Mouse (Mus musculus): ENCODE measurements around the gene Mks1. TPM values are rescaled to one million over a fixed set of nuclear protein-coding genes. Genes with fewer than 3 reads are reported as not detected.

Gene Mks1
- polyA plus RNA-seq, 1 experiment from 2014 or later, result 10.4 TPM

GRCm38 (mm10) chr11:87821502-87821901 is 31.5 kb upstream of the Mks1 start:
- no peak overlapping the region for H3K27ac ChIP-seq (ENCODE audit: low read depth, low read length)
- no peak overlapping the region for H3K4me2 ChIP-seq (ENCODE audit: low read length)
- no peak for ATAC-seq
- no peaks in the 10 kb centered on the region for H3K9me3 ChIP-seq (replicated peaks; ENCODE audit: control insufficient read depth, low read length)
- H3K36me3 ChIP-seq (ENCODE audit: control insufficient read depth, insufficient read depth, low read length), result no peaks in the 10 kb centered on the region
- H3K4me3 ChIP-seq (ENCODE audit: low read depth, low read length), result no peak overlapping the region
- 46% methylated on average over 5 of the region's 5 CpGs for WGBS
- H3K9ac ChIP-seq (ENCODE audit: low read length), result no peak overlapping the region
- no peak for DNase-seq (ENCODE audit: low spot score)
- H3K27me3 ChIP-seq (replicated peaks; ENCODE audit: control insufficient read depth, insufficient read depth, low read length), result no peaks in the 10 kb centered on the region
- 0 out of 2 replicates have a peak, but pooled peaks cover 3% of the 10 kb centered on the region for H3K4me1 ChIP-seq (ENCODE audit: control insufficient read depth, insufficient read depth, low read length)

- no peak within 1 kb of the TSS for H3K27ac ChIP-seq (ENCODE audit: low read depth, low read length)
- H3K4me2 ChIP-seq (ENCODE audit: low read length), result no peak within 1 kb of the TSS
- ATAC-seq, result no peak
- H3K4me3 ChIP-seq (ENCODE audit: low read depth, low read length), result no peak within 1 kb of the TSS
- no peaks in the 10 kb centered on the region for H3K9me3 ChIP-seq (replicated peaks; ENCODE audit: control insufficient read depth, low read length)
- H3K36me3 ChIP-seq (ENCODE audit: control insufficient read depth, insufficient read depth, low read length), result no peaks in the 10 kb centered on the region
- 0 out of 2 replicates have a peak, but pooled peaks cover 2% of the 10 kb centered on the region for H3K4me1 ChIP-seq (ENCODE audit: control insufficient read depth, insufficient read depth, low read length)
- H3K9ac ChIP-seq (ENCODE audit: low read length), result no peak within 1 kb of the TSS
- DNase-seq (ENCODE audit: low spot score), result no peak
- 25% methylated on average over 10 of the region's 10 CpGs for WGBS
- H3K27me3 ChIP-seq (replicated peaks; ENCODE audit: control insufficient read depth, insufficient read depth, low read length), result no peaks in the 10 kb centered on the region
Observed at GRCm38 (mm10) chr11:87828239-87828900, 24.6 kb upstream of the Mks1 start, which contains the start of gene Lpo. TSS of gene Lpo (minus strand) at chr11:87828289.

GRCm38 (mm10) chr11:87840676-87841075 is 12.3 kb upstream of the Mks1 start:
- no peaks in the 10 kb centered on the region for H3K27me3 ChIP-seq (replicated peaks; ENCODE audit: control insufficient read depth, insufficient read depth, low read length)
- H3K4me2 ChIP-seq (ENCODE audit: low read length), result no peak overlapping the region
- H3K36me3 ChIP-seq (ENCODE audit: control insufficient read depth, insufficient read depth, low read length), result no peaks in the 10 kb centered on the region
- no peak overlapping the region for H3K4me3 ChIP-seq (ENCODE audit: low read depth, low read length)
- no peak for ATAC-seq
- no peaks in the 10 kb centered on the region for H3K9me3 ChIP-seq (replicated peaks; ENCODE audit: control insufficient read depth, low read length)
- no peak overlapping the region for H3K9ac ChIP-seq (ENCODE audit: low read length)
- no peaks in the 10 kb centered on the region for H3K4me1 ChIP-seq (ENCODE audit: control insufficient read depth, insufficient read depth, low read length)
- DNase-seq (ENCODE audit: low spot score), result no peak
- WGBS, result 82% methylated on average over 8 of the region's 8 CpGs
- H3K27ac ChIP-seq (ENCODE audit: low read depth, low read length), result no peak overlapping the region

- no peaks in the 10 kb centered on the region for H3K9me3 ChIP-seq (replicated peaks; ENCODE audit: control insufficient read depth, low read length)
- H3K9ac ChIP-seq (ENCODE audit: low read length), result no peak overlapping the region
- no peak overlapping the region for H3K27ac ChIP-seq (ENCODE audit: low read depth, low read length)
- no peaks in the 10 kb centered on the region for H3K36me3 ChIP-seq (ENCODE audit: control insufficient read depth, insufficient read depth, low read length)
- no peaks in the 10 kb centered on the region for H3K27me3 ChIP-seq (replicated peaks; ENCODE audit: control insufficient read depth, insufficient read depth, low read length)
- DNase-seq (ENCODE audit: low spot score) (no peak), ATAC-seq (no peak)
- H3K4me2 ChIP-seq (ENCODE audit: low read length), result no peak overlapping the region
- no peak overlapping the region for H3K4me3 ChIP-seq (ENCODE audit: low read depth, low read length)
- no peaks in the 10 kb centered on the region for H3K4me1 ChIP-seq (ENCODE audit: control insufficient read depth, insufficient read depth, low read length)
- WGBS, result 90% methylated on average over 3 of the region's 3 CpGs
Observed at GRCm38 (mm10) chr11:87841436-87841835, 11.6 kb upstream of the Mks1 start.

- DNase-seq (ENCODE audit: low spot score) (no peak), ATAC-seq (no peak)
- Histone ChIP-seq H3K9ac (ENCODE audit: low read length) (no peak overlapping the region), H3K9me3 (replicated peaks; ENCODE audit: control insufficient read depth, low read length) (no peaks in the 10 kb centered on the region), H3K4me3 (ENCODE audit: low read depth, low read length) (no peak overlapping the region), H3K27ac (ENCODE audit: low read depth, low read length) (no peak overlapping the region), H3K36me3 (ENCODE audit: control insufficient read depth, insufficient read depth, low read length) (no peaks in the 10 kb centered on the region), H3K4me2 (ENCODE audit: low read length) (no peak overlapping the region), H3K27me3 (replicated peaks; ENCODE audit: control insufficient read depth, insufficient read depth, low read length) (no peaks in the 10 kb centered on the region), H3K4me1 (ENCODE audit: control insufficient read depth, insufficient read depth, low read length) (no peaks in the 10 kb centered on the region)
- 84% methylated on average over 12 of the region's 12 CpGs for WGBS
Observed at GRCm38 (mm10) chr11:87846968-87847600, 5.9 kb upstream of the Mks1 start.

- peak; percentile 2 for DNase-seq (ENCODE audit: low spot score)
Observed at GRCm38 (mm10) chr11:87847884-87848283, 5.1 kb upstream of the Mks1 start.

GRCm38 (mm10) chr11:87853597-87853954 is 561 bp downstream of the Mks1 start:
- Histone ChIP-seq H3K27ac (ENCODE audit: low read depth, low read length) (peak overlapping the region; percentile 56; the same call in 1 of the 2 replicates), H3K4me3 (ENCODE audit: low read depth, low read length) (peak overlapping the region; percentile 53), H3K27me3 (replicated peaks; ENCODE audit: control insufficient read depth, insufficient read depth, low read length) (no peaks in the 10 kb centered on the region), H3K4me2 (ENCODE audit: low read length) (peak overlapping the region; percentile 48), H3K4me1 (ENCODE audit: control insufficient read depth, insufficient read depth, low read length) (0 out of 2 replicates have a peak, but pooled peaks cover 3% of the 10 kb centered on the region), H3K36me3 (ENCODE audit: control insufficient read depth, insufficient read depth, low read length) (peaks cover 20% of the 10 kb centered on the region), H3K9me3 (replicated peaks; ENCODE audit: control insufficient read depth, low read length) (no peaks in the 10 kb centered on the region), H3K9ac (ENCODE audit: low read length) (peak overlapping the region; percentile 63)
- ATAC-seq, result peak; percentile 54; the same call in 1 of the 2 replicates
- WGBS, result 35% methylated on average over 8 of the region's 8 CpGs
- peak; percentile 4 for DNase-seq (ENCODE audit: low spot score)

More at GRCm38 (mm10) chr11:87847884-87848283, 5.1 kb upstream of the Mks1 start:
- Histone ChIP-seq H3K4me3 (ENCODE audit: low read depth, low read length) (no peak overlapping the region), H3K4me2 (ENCODE audit: low read length) (no peak overlapping the region), H3K4me1 (ENCODE audit: control insufficient read depth, insufficient read depth, low read length) (no peaks in the 10 kb centered on the region), H3K27ac (ENCODE audit: low read depth, low read length) (no peak overlapping the region), H3K27me3 (replicated peaks; ENCODE audit: control insufficient read depth, insufficient read depth, low read length) (no peaks in the 10 kb centered on the region), H3K9me3 (replicated peaks; ENCODE audit: control insufficient read depth, low read length) (no peaks in the 10 kb centered on the region), H3K9ac (ENCODE audit: low read length) (no peak overlapping the region), H3K36me3 (ENCODE audit: control insufficient read depth, insufficient read depth, low read length) (no peaks in the 10 kb centered on the region)
- ATAC-seq, result no peak
- 70% methylated on average over 6 of the region's 6 CpGs for WGBS

- Histone ChIP-seq H3K4me2 (ENCODE audit: low read length) (no peak overlapping the region), H3K36me3 (ENCODE audit: control insufficient read depth, insufficient read depth, low read length) (peaks cover 21% of the 10 kb centered on the region), H3K9ac (ENCODE audit: low read length) (no peak overlapping the region), H3K27ac (ENCODE audit: low read depth, low read length) (no peak overlapping the region), H3K27me3 (replicated peaks; ENCODE audit: control insufficient read depth, insufficient read depth, low read length) (no peaks in the 10 kb centered on the region), H3K4me1 (ENCODE audit: control insufficient read depth, insufficient read depth, low read length) (0 out of 2 replicates have a peak, but pooled peaks cover 3% of the 10 kb centered on the region), H3K9me3 (replicated peaks; ENCODE audit: control insufficient read depth, low read length) (no peaks in the 10 kb centered on the region), H3K4me3 (ENCODE audit: low read depth, low read length) (no peak overlapping the region)
- 94% methylated on average over 7 of the region's 7 CpGs for WGBS
- DNase-seq (ENCODE audit: low spot score) (no peak), ATAC-seq (no peak)
Observed at GRCm38 (mm10) chr11:87854550-87854949, 1.5 kb downstream of the Mks1 start.

- no peaks in the 10 kb centered on the region for H3K4me1 ChIP-seq (ENCODE audit: control insufficient read depth, insufficient read depth, low read length)
- no peaks in the 10 kb centered on the region for H3K9me3 ChIP-seq (replicated peaks; ENCODE audit: control insufficient read depth, low read length)
- ATAC-seq (no peak), DNase-seq (ENCODE audit: low spot score) (no peak)
- H3K9ac ChIP-seq (ENCODE audit: low read length), result no peak overlapping the region
- WGBS, result 89% methylated on average over 11 of the region's 11 CpGs
- H3K4me2 ChIP-seq (ENCODE audit: low read length), result no peak overlapping the region
- no peak overlapping the region for H3K27ac ChIP-seq (ENCODE audit: low read depth, low read length)
- H3K4me3 ChIP-seq (ENCODE audit: low read depth, low read length), result no peak overlapping the region
- no peaks in the 10 kb centered on the region for H3K27me3 ChIP-seq (replicated peaks; ENCODE audit: control insufficient read depth, insufficient read depth, low read length)
- peaks cover 40% of the 10 kb centered on the region for H3K36me3 ChIP-seq (ENCODE audit: control insufficient read depth, insufficient read depth, low read length)
Observed at GRCm38 (mm10) chr11:87859273-87859672, 6.3 kb downstream of the Mks1 start.

Measured in forebrain, embryonic 14.5 days (tissue).